Mouse (Mus musculus): Measurements from ENCODE around the gene Cpne6. TPM values are rescaled to one million over a fixed set of nuclear protein-coding genes. Genes with fewer than 3 reads are reported as not detected.

The Cpne6 gene
- polyA plus RNA-seq, 1 experiment, result not detected

GRCm38 (mm10) chr14:55490361-55491201 is 19.7 kb upstream of the Cpne6 start, which contains the start of gene Carmil3:
TSS of gene Carmil3 (plus strand) at chr14:55490651.
- Histone ChIP-seq H3K4me1 (ENCODE audit: control insufficient read depth, insufficient read depth, insufficient read length, low read length) (no peaks in the 10 kb centered on the region), H3K4me3 (ENCODE audit: insufficient read depth, low read depth, low read length) (peak within 1 kb of the TSS; percentile 60), H3K27ac (replicated peaks; ENCODE audit: low read depth, low read length) (no peak within 1 kb of the TSS)

GRCm38 (mm10) chr14:55491291-55491833 is 18.9 kb upstream of the Cpne6 start:
- no peaks in the 10 kb centered on the region for H3K4me1 ChIP-seq (ENCODE audit: control insufficient read depth, insufficient read depth, insufficient read length, low read length)
- H3K4me3 ChIP-seq (ENCODE audit: insufficient read depth, low read depth, low read length), result peak overlapping the region; percentile 60
- no peak overlapping the region for H3K27ac ChIP-seq (replicated peaks; ENCODE audit: low read depth, low read length)

DNA sequence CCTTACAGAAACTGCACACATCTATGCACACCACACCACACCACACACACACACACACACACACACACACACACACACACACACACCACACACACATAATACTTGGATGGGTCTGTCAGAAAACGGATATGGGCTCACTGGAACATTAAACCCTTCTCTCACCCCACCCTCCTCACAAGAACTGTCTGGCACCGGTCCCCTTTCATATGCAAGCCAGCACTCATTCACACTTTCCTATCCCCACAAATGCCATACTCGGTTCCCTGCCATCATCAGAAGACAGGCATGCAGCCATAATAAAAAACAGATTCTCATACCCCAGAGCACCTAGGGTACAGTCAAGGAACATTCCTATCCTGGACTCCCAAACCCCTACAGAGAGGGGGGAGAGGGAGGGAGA is 18.1 kb upstream of the Cpne6 start:
- Histone ChIP-seq H3K27ac (replicated peaks; ENCODE audit: low read depth, low read length) (no peak overlapping the region), H3K4me1 (ENCODE audit: control insufficient read depth, insufficient read depth, insufficient read length, low read length) (no peaks in the 10 kb centered on the region), H3K4me3 (ENCODE audit: insufficient read depth, low read depth, low read length) (no peak overlapping the region)

DNA sequence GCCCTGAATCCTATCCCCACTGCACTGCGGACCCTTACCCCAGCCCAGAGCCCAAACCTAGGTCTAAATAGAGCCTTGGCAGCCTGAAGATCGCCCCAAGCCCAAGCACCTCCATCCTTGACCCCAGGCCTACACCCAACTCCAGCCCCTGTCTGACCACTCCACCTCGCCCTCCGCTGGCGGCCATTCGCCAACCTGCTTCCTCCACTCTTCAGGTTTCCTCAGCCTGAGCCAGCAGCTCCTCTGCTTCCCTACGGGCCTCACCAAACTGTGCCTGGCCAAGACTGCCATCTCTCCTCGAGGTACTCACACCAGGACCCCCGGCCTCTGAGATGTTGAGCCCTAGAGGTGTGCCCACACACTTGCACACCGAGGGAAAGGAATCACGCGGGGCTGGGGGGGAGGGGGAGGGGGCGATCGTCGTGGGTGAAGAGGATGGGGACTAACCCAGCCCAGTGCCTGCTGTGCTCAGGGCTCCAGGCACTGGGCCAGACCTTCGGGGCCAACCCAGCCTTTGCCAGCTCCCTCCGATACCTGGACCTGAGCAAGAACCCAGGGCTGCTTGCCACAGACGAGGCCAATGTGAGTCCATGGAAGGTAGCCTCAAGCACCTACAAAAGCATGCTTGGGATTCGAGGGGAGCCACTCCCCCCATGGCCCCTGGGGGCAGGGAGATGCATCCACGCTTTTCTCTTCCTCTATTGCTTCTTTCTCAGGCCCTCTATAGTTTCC is 14.6 kb upstream of the Cpne6 start:
- no peak overlapping the region for H3K4me3 ChIP-seq (ENCODE audit: insufficient read depth, low read depth, low read length)
- H3K27ac ChIP-seq (replicated peaks; ENCODE audit: low read depth, low read length), result no peak overlapping the region
- no peaks in the 10 kb centered on the region for H3K4me1 ChIP-seq (ENCODE audit: control insufficient read depth, insufficient read depth, insufficient read length, low read length)

GRCm38 (mm10) chr14:55496761-55497448 is 13.3 kb upstream of the Cpne6 start:
- H3K4me1 ChIP-seq (ENCODE audit: control insufficient read depth, insufficient read depth, insufficient read length, low read length), result no peaks in the 10 kb centered on the region
- no peak overlapping the region for H3K4me3 ChIP-seq (ENCODE audit: insufficient read depth, low read depth, low read length)
- H3K27ac ChIP-seq (replicated peaks; ENCODE audit: low read depth, low read length), result no peak overlapping the region

DNA sequence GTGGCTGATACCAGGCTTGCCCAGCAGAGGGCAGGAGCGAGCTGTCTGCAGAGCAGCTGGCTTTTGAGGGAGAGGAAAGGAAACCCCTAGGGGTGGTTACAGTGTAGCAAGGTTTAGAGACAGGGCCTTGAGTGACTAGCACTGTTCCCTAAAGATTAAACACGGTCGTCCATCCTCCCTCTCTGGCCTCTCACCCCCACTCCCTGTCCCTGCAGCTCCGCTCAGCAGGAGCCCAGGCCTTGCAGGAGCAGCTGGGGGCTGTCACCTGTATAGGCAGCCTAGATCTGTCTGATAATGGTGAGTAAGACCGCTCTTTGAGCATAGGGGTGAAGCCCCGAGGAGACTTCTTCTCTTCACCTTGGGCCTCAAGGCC is 12.8 kb upstream of the Cpne6 start:
- Histone ChIP-seq H3K27ac (replicated peaks; ENCODE audit: low read depth, low read length) (no peak overlapping the region), H3K4me3 (ENCODE audit: insufficient read depth, low read depth, low read length) (no peak overlapping the region)

GRCm38 (mm10) chr14:55505612-55506011 is 4.6 kb upstream of the Cpne6 start:
- Histone ChIP-seq H3K4me3 (ENCODE audit: insufficient read depth, low read depth, low read length) (no peak overlapping the region), H3K4me1 (ENCODE audit: control insufficient read depth, insufficient read depth, insufficient read length, low read length) (no peaks in the 10 kb centered on the region), H3K27ac (replicated peaks; ENCODE audit: low read depth, low read length) (no peak overlapping the region)

More for the DNA sequence above, 12.8 kb upstream of the Cpne6 start:
- no peaks in the 10 kb centered on the region for H3K4me1 ChIP-seq (ENCODE audit: control insufficient read depth, insufficient read depth, insufficient read length, low read length)

DNA sequence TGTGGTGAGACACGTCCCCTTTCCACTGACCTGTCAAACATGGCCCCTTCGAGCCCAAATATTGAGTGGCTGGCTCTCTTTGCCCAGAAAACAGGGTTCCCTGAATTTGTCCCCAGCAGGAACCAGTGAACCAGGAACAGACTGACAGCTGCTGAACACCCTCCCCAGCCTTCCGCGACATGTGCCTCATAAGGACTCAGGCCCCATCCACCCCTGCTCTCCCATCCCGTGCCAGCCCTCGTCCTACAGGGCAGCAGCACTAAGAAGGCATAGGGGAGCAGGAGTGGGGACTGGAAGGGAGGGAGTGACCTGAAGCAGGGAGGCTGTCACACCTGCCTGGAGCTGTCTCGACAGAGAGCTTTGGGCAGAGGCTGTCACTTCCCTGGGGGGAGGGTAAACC is 2.4 kb upstream of the Cpne6 start:
- Histone ChIP-seq H3K27ac (replicated peaks; ENCODE audit: low read depth, low read length) (no peak overlapping the region), H3K4me1 (ENCODE audit: control insufficient read depth, insufficient read depth, insufficient read length, low read length) (no peaks in the 10 kb centered on the region), H3K4me3 (ENCODE audit: insufficient read depth, low read depth, low read length) (no peak overlapping the region)

DNA sequence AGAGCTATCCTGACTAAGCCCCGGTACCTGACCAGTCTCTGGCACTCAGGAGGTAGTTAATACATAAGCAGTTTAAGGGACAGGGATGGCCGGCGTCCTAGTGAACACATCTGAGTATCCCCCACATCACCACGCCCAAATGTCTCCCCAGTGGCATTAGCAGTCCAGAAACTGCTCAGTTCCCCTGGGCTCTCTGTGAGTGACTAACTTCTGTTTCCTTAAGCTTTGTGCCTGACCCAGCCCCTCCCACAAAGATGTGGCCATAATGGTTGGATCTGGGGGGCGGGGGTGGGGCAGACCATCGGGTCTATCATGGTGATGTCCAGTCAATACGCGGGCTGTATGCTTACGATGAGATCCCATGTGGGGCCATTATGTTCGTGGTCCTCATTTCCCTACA is 705 bp upstream of the Cpne6 start:
- Histone ChIP-seq H3K4me1 (ENCODE audit: control insufficient read depth, insufficient read depth, insufficient read length, low read length) (no peaks in the 10 kb centered on the region), H3K27ac (replicated peaks; ENCODE audit: low read depth, low read length) (no peak overlapping the region), H3K4me3 (ENCODE audit: insufficient read depth, low read depth, low read length) (no peak overlapping the region)

DNA sequence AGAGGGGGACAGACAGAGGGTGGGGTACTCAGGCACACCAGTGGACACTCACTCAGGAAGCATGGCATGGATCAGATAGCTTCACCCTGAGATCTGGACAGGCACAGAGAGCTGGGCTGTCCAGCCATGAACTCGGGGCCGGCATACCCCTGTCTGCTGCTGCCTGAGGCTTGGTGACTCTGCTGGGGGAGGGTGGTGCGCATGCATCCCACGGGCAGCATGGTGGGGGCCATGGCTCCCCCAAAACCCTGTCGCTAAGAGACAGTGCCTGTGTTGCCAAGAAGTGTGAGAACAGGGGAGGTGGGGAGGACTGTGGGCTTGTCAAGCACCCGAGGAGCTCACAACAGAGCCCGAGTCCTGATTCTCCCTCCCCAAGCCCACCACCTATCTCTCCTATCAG is 792 bp downstream of the Cpne6 start:
- Histone ChIP-seq H3K4me1 (ENCODE audit: control insufficient read depth, insufficient read depth, insufficient read length, low read length) (no peaks in the 10 kb centered on the region), H3K4me3 (ENCODE audit: insufficient read depth, low read depth, low read length) (no peak overlapping the region), H3K27ac (replicated peaks; ENCODE audit: low read depth, low read length) (no peak overlapping the region)

DNA sequence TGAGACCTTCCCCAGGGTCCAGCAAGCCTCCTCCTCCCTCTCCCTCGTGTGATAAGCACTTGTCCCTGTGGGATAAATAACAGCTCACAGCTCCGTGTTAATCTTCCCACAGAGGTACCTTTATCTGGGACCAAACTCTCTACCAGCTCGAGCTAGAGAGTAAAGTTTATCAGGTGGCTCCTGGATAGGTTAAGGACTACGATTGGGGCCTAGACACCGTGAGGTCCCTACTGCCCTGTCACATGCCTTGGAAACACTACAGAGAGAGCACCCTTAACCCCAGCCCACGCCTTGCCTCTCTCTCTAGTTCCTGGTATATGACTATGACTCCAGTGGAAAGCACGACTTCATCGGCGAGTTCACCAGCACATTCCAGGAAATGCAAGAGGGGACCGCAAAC is 3.7 kb downstream of the Cpne6 start:
- Histone ChIP-seq H3K4me1 (ENCODE audit: control insufficient read depth, insufficient read depth, insufficient read length, low read length) (no peaks in the 10 kb centered on the region), H3K4me3 (ENCODE audit: insufficient read depth, low read depth, low read length) (no peak overlapping the region), H3K27ac (replicated peaks; ENCODE audit: low read depth, low read length) (no peak overlapping the region)

DNA sequence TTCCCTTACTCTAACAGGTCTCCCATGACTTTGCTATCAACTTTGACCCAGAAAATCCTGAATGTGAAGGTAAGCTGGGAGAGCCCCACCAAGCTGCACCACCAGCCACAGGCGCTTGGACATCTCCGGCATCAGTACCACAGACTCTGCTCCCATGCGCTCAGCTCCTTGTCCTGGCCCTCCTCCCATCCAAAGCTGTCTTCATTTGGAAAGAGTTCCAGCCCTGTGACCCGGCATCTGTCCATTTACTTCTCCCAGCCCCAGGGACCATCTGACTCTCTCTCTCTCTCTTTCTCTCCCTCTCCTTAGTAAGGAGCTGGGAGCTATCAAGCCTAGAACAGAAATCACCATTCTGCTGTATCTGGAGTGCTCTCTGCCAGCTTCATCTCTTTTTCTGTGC is 5.6 kb downstream of the Cpne6 start:
- no peak overlapping the region for H3K4me3 ChIP-seq (ENCODE audit: insufficient read depth, low read depth, low read length)
- H3K4me1 ChIP-seq (ENCODE audit: control insufficient read depth, insufficient read depth, insufficient read length, low read length), result no peaks in the 10 kb centered on the region
- H3K27ac ChIP-seq (replicated peaks; ENCODE audit: low read depth, low read length), result no peak overlapping the region

GRCm38 (mm10) chr14:55518897-55519296 is 8.7 kb downstream of the Cpne6 start:
- no peak overlapping the region for H3K27ac ChIP-seq (replicated peaks; ENCODE audit: low read depth, low read length)
- no peak overlapping the region for H3K4me3 ChIP-seq (ENCODE audit: insufficient read depth, low read depth, low read length)
- H3K4me1 ChIP-seq (ENCODE audit: control insufficient read depth, insufficient read depth, insufficient read length, low read length), result no peaks in the 10 kb centered on the region

- H3K27ac ChIP-seq (replicated peaks; ENCODE audit: low read depth, low read length), result no peak overlapping the region
- no peak overlapping the region for H3K4me3 ChIP-seq (ENCODE audit: insufficient read depth, low read depth, low read length)
- no peaks in the 10 kb centered on the region for H3K4me1 ChIP-seq (ENCODE audit: control insufficient read depth, insufficient read depth, insufficient read length, low read length)
Observed at GRCm38 (mm10) chr14:55519604-55520003, 9.4 kb downstream of the Cpne6 start.
